Mouse (Mus musculus): ENCODE results near the gene Gm17655. TPM values are rescaled to one million over a fixed set of nuclear protein-coding genes. Genes with fewer than 3 reads are reported as not detected.
"Not testable (repeated sequence)": the region's sequence is repeated elsewhere in the genome, so short reads cannot be mapped to it uniquely, and the experiment has no call there.

Gm17655 gene
- polyA plus RNA-seq, 1 experiment from 2014 or later: 3.9 TPM

- peak overlapping the region; percentile 75 for H3K9ac ChIP-seq (ENCODE audit: low read length)
- peak; percentile 98 for ATAC-seq (ENCODE audit: insufficient number of reproducible peaks, insufficient read depth, low FRiP score, low read depth)
- no peaks in the 10 kb centered on the region for H3K4me1 ChIP-seq (ENCODE audit: control insufficient read depth in 2 of 2, insufficient read depth in 2 of 2, low read length in 2 of 2)
- peak overlapping the region; percentile 54 for H3K4me2 ChIP-seq (ENCODE audit: low read length)
- no peaks in the 10 kb centered on the region for H3K9me3 ChIP-seq (ENCODE audit: control insufficient read depth, low read length)
- H3K4me3 ChIP-seq (ENCODE audit: control insufficient read depth in 1 of 2, insufficient read depth in 1 of 2, low read depth in 1 of 2, low read length in 2 of 2): peak overlapping the region; percentile 58 to 86
- H3K36me3 ChIP-seq (ENCODE audit: control insufficient read depth, insufficient read depth, low read length): no peaks in the 10 kb centered on the region
- WGBS: 3% methylated on average over 19 of the region's 19 CpGs
- no peaks in the 10 kb centered on the region for H3K27me3 ChIP-seq (ENCODE audit: control insufficient read depth, insufficient read depth, low read length)
- peak overlapping the region in 1 of 2 experiments; percentile 60; a peak in 1 of 4 replicates for H3K27ac ChIP-seq (replicated peaks in 1 of 2; ENCODE audit: control insufficient read depth in 1 of 2, insufficient read depth in 1 of 2, low read depth in 2 of 2, low read length in 2 of 2)
Observed at GRCm38 (mm10) chr5:110057637-110058408, 14.5 kb downstream of the Gm17655 start.

- Histone ChIP-seq H3K9ac (ENCODE audit: low read length) (0 out of 2 replicates have a peak overlapping the region, but pooled peaks have one; percentile 25), H3K4me3 (ENCODE audit: control insufficient read depth in 1 of 2, insufficient read depth in 1 of 2, low read depth in 1 of 2, low read length in 2 of 2) (peak overlapping the region; percentile 26 to 29), H3K4me2 (ENCODE audit: low read length) (peak overlapping the region; percentile 64), H3K27ac (replicated peaks in 1 of 2; ENCODE audit: control insufficient read depth in 1 of 2, insufficient read depth in 1 of 2, low read depth in 2 of 2, low read length in 2 of 2) (peak overlapping the region; percentile 4 to 21; a peak in 1 of 4 replicates)
- 0 out of 2 replicates have a peak, but pooled peaks have one; percentile 50 for ATAC-seq (ENCODE audit: insufficient number of reproducible peaks, insufficient read depth, low FRiP score, low read depth)
- H3K9me3 ChIP-seq (ENCODE audit: control insufficient read depth, low read length); H3K4me1 ChIP-seq (ENCODE audit: control insufficient read depth in 2 of 2, insufficient read depth in 2 of 2, low read length in 2 of 2); H3K27me3 ChIP-seq (ENCODE audit: control insufficient read depth, insufficient read depth, low read length); H3K36me3 ChIP-seq (ENCODE audit: control insufficient read depth, insufficient read depth, low read length): not testable (repeated sequence)
- 34% methylated on average over 8 of the region's 8 CpGs for WGBS
Observed at GRCm38 (mm10) chr5:110023694-110024427, 48.5 kb downstream of the Gm17655 start.

GRCm38 (mm10) chr5:110023273-110023672, 49.0 kb downstream of the Gm17655 start:
- no peaks in the 10 kb centered on the region for H3K27me3 ChIP-seq (ENCODE audit: control insufficient read depth, insufficient read depth, low read length)
- ATAC-seq (ENCODE audit: insufficient number of reproducible peaks, insufficient read depth, low FRiP score, low read depth): no peak
- H3K4me2 ChIP-seq (ENCODE audit: low read length): peak overlapping the region; percentile 64
- peak overlapping the region; percentile 26 to 29 for H3K4me3 ChIP-seq (ENCODE audit: control insufficient read depth in 1 of 2, insufficient read depth in 1 of 2, low read depth in 1 of 2, low read length in 2 of 2)
- no peaks in the 10 kb centered on the region for H3K4me1 ChIP-seq (ENCODE audit: control insufficient read depth in 2 of 2, insufficient read depth in 2 of 2, low read length in 2 of 2)
- H3K36me3 ChIP-seq (ENCODE audit: control insufficient read depth, insufficient read depth, low read length): no peaks in the 10 kb centered on the region
- WGBS: 18% methylated on average over 9 of the region's 9 CpGs
- H3K9ac ChIP-seq (ENCODE audit: low read length): 0 out of 2 replicates have a peak overlapping the region, but pooled peaks have one; percentile 25
- H3K9me3 ChIP-seq (ENCODE audit: control insufficient read depth, low read length): no peaks in the 10 kb centered on the region
- H3K27ac ChIP-seq (replicated peaks in 1 of 2; ENCODE audit: control insufficient read depth in 1 of 2, insufficient read depth in 1 of 2, low read depth in 2 of 2, low read length in 2 of 2): peak overlapping the region; percentile 4 to 21; a peak in 1 of 4 replicates

- not testable (repeated sequence) for H3K27ac ChIP-seq (replicated peaks in 1 of 2; ENCODE audit: control insufficient read depth in 1 of 2, insufficient read depth in 1 of 2, low read depth in 2 of 2, low read length in 2 of 2); H3K4me2 ChIP-seq (ENCODE audit: low read length); H3K27me3 ChIP-seq (ENCODE audit: control insufficient read depth, insufficient read depth, low read length); H3K9ac ChIP-seq (ENCODE audit: low read length); H3K4me1 ChIP-seq (ENCODE audit: control insufficient read depth in 2 of 2, insufficient read depth in 2 of 2, low read length in 2 of 2); ATAC-seq (ENCODE audit: insufficient number of reproducible peaks, insufficient read depth, low FRiP score, low read depth); H3K36me3 ChIP-seq (ENCODE audit: control insufficient read depth, insufficient read depth, low read length); H3K9me3 ChIP-seq (ENCODE audit: control insufficient read depth, low read length); H3K4me3 ChIP-seq (ENCODE audit: control insufficient read depth in 1 of 2, insufficient read depth in 1 of 2, low read depth in 1 of 2, low read length in 2 of 2)
- WGBS: 83% methylated on average over 10 of the region's 10 CpGs
Observed at GRCm38 (mm10) chr5:110015775-110016174, 56.5 kb downstream of the Gm17655 start.

Other genes starting within 250 kb of the Gm17655 start
- 0.22 and 0.45 TPM in 2 replicates for gene Gm15446, start 149.1 kb downstream of the Gm17655 start, polyA plus RNA-seq (2014; fragmentation: Nextera tagmentation; extraction: Ambion mirVana)
- 10.6 and 12.1 TPM in 2 replicates for gene Zfp932, start 76.0 kb downstream of the Gm17655 start, polyA plus RNA-seq (2014; fragmentation: Nextera tagmentation; extraction: Ambion mirVana)
- gene Gm35315, start 21.9 kb upstream of the Gm17655 start, polyA plus RNA-seq (2014; fragmentation: Nextera tagmentation; extraction: Ambion mirVana): 0.11 and 0.16 TPM in 2 replicates
- 0.23 and 0.30 TPM in 2 replicates for gene Plcxd1, start 27.5 kb upstream of the Gm17655 start, polyA plus RNA-seq (2014; fragmentation: Nextera tagmentation; extraction: Ambion mirVana)
- 15.9 and 22.0 TPM in 2 replicates for gene Gtpbp6, start 35.7 kb upstream of the Gm17655 start, polyA plus RNA-seq (2014; fragmentation: Nextera tagmentation; extraction: Ambion mirVana)
- 2.4 and 2.7 TPM in 2 replicates for gene Zfp605, start 37.6 kb upstream of the Gm17655 start, polyA plus RNA-seq (2014; fragmentation: Nextera tagmentation; extraction: Ambion mirVana)
- 29.7 and 32.5 TPM in 2 replicates for gene Chfr, start 63.3 kb upstream of the Gm17655 start, polyA plus RNA-seq (2014; fragmentation: Nextera tagmentation; extraction: Ambion mirVana)
- 18.7 and 19.1 TPM in 2 replicates for gene Golga3, start 104.2 kb upstream of the Gm17655 start, polyA plus RNA-seq (2014; fragmentation: Nextera tagmentation; extraction: Ambion mirVana)
- 25.4 and 27.3 TPM in 2 replicates for gene Ankle2, start 158.5 kb upstream of the Gm17655 start, polyA plus RNA-seq (2014; fragmentation: Nextera tagmentation; extraction: Ambion mirVana)
- 56.3 and 58.3 TPM in 2 replicates for gene Pgam5, start 197.4 kb upstream of the Gm17655 start, polyA plus RNA-seq (2014; fragmentation: Nextera tagmentation; extraction: Ambion mirVana)
- 14.6 and 19.4 TPM in 2 replicates for gene Pxmp2, start 213.7 kb upstream of the Gm17655 start, polyA plus RNA-seq (2014; fragmentation: Nextera tagmentation; extraction: Ambion mirVana)
- 16.1 and 19.6 TPM in 2 replicates for gene Pole, start 213.8 kb upstream of the Gm17655 start, polyA plus RNA-seq (2014; fragmentation: Nextera tagmentation; extraction: Ambion mirVana)

Data from heart, embryonic 14.5 days (tissue).